Mouse (Mus musculus) T-cell, adult 2 months (primary cell): ENCODE data around the gene Amelx.

ENCODE experiments used
- DNase-seq: peaks from one replicate; pipeline ENCODE4 v3.0.0; 2022; ENCODE audit warnings: low spot score

Gene Amelx

GRCm38 (mm10) chrX:169187100-169187499 lies at the start of gene Amelx:
Amelx (minus strand) TSS chrX:169187200.
- no peak for DNase-seq

GRCm38 (mm10) chrX:169222357-169223062 lies 35.5 kb upstream of the Amelx start:
- DNase-seq: no peak

GRCm38 (mm10) chrX:169220064-169220463 lies 33.1 kb upstream of the Amelx start:
- no peak for DNase-seq

- no peak for DNase-seq
Measured at GRCm38 (mm10) chrX:169210019-169210418, 23.0 kb upstream of the Amelx start.

- no peak for DNase-seq
Measured at GRCm38 (mm10) chrX:169178634-169179033, 8.4 kb downstream of the Amelx start.

GRCm38 (mm10) chrX:169173796-169174195 lies 13.2 kb downstream of the Amelx start:
- no peak for DNase-seq

GRCm38 (mm10) chrX:169170981-169171380 lies 16.0 kb downstream of the Amelx start:
- DNase-seq: no peak

GRCm38 (mm10) chrX:169158385-169158784 lies 28.6 kb downstream of the Amelx start:
- no peak for DNase-seq

GRCm38 (mm10) chrX:169153805-169154204 lies 33.2 kb downstream of the Amelx start:
- no peak for DNase-seq

- no peak for DNase-seq
Measured at GRCm38 (mm10) chrX:169140467-169140866, 46.5 kb downstream of the Amelx start.

- DNase-seq: no peak
Measured at GRCm38 (mm10) chrX:169139758-169140157, 47.2 kb downstream of the Amelx start.
